Mouse (Mus musculus) lung, postnatal 0 days (tissue): Measurements from ENCODE around the gene Wls.

Experiments used
- CTCF ChIP-seq: IDR thresholded peaks from 2 replicates; pipeline ENCODE4 v1.5.1; 2016; ENCODE audit warnings: antibody characterized with exemption, mild to moderate bottlenecking
- EP300 ChIP-seq: IDR thresholded peaks from 2 replicates; pipeline ENCODE4 v1.6.1; 2016; ENCODE audit warnings: antibody characterized with exemption, mild to moderate bottlenecking, control low read depth

DNA sequence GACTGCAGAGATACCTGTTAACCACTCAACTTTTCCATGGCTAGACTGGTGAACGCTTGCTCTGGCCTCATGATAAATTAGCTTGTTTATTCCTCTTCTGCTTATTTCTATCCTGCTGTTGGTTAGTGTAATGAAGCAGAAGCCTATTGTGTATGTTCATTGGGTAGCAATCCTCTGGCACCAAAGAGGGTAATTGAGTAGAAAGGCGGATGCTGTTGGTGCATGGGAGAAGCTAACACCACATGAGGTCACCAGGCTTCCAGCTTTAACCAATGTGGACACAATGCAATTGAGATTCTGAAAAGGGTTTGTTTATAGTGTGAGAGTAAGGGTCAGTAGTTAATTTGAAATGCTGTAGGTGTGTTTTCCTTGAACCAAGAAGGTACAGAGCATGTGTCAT is 12.5 kb downstream of the Wls start:
- TF ChIP-seq CTCF (no peak), EP300 (no peak)
